Mouse (Mus musculus) intestine, embryonic 16.5 days (tissue): ENCODE measurements around the gene Sult2a5. TPM values are rescaled to one million over a fixed set of nuclear protein-coding genes. Genes with fewer than 3 reads are reported as not detected.

Source experiments
- ATAC-seq: fragments of 200-750 bp; cut with Nextera tagmentation; 2 replicates; pipeline ENCODE4 v1.8.0; 2017; ENCODE audit warnings: moderate TSS enrichment, moderate library complexity
- H3K27ac ChIP-seq: fragments of 300-500 bp; sonication (generic); 2 replicates; pipeline ENCODE4 v1.5.1; 2014; ENCODE audit warnings: mild to moderate bottlenecking, low read length
- H3K27me3 ChIP-seq: fragments of 300-500 bp; sonication (generic); replicated peaks from 2 replicates; pipeline ENCODE4 v1.6.1; 2014; ENCODE audit warnings: low read length, control low read depth, mixed read lengths; ENCODE audit not compliant: control insufficient read depth, insufficient read depth
- H3K36me3 ChIP-seq: fragments of 300-500 bp; sonication (generic); 2 replicates; pipeline ENCODE4 v1.6.1; 2014; ENCODE audit warnings: low read length, control low read depth; ENCODE audit not compliant: control insufficient read depth, insufficient read depth
- H3K4me1 ChIP-seq: fragments of 300-500 bp; sonication (generic); 2 replicates; pipeline ENCODE4 v1.6.1; 2014; ENCODE audit warnings: low read length, control low read depth, mixed read lengths; ENCODE audit not compliant: control insufficient read depth, insufficient read depth
- H3K4me2 ChIP-seq: fragments of 300-500 bp; sonication (generic); 2 replicates; pipeline ENCODE4 v1.6.1; 2014; ENCODE audit warnings: low read depth, low read length, control low read depth
- H3K4me3 ChIP-seq: fragments of 300-500 bp; sonication (generic); 2 replicates; pipeline ENCODE4 v1.5.1; 2014; ENCODE audit warnings: mild to moderate bottlenecking, low read length
- H3K9ac ChIP-seq: fragments of 300-500 bp; sonication (generic); 2 replicates; pipeline ENCODE4 v1.6.1; 2014; ENCODE audit warnings: low read depth, low read length
- H3K9me3 ChIP-seq: fragments of 300-500 bp; sonication (generic); 2 replicates; pipeline ENCODE4 v1.6.1; 2016; ENCODE audit warnings: low read length, control low read depth; ENCODE audit not compliant: control insufficient read depth
- polyA plus RNA-seq: library from polyadenylated mRNA; unstranded; fragments of >200 nt; fragmentation: Nextera tagmentation; extraction: Ambion mirVana; gene quantifications from 2 replicates; pipeline ENCODE4 v1.2.1, GENCODE M21; 2015

Gene Sult2a5
- not detected in 2 replicates for polyA plus RNA-seq

DNA sequence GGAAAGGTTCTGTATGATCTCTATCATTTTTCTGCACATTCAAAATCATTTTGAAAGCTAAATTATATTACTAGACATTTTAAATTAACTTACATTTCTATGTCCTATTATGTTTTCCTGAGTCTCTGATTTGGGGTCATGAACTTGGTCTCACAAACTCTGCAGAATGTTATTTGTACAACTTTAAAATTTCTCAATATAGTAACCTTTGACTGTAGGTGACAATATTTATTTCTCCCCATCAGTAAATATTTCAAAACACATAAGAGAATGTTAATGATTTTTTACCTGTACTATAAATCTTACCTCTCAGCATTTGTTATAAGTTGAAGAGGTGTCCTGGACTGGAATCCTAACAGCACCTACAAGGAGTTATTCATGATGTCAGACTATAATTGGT, at the start of gene Sult2a5:
Gene Sult2a5 (plus strand): TSS at position 301 of the 400 bp plus-strand sequence.
- Histone ChIP-seq H3K27me3 (no peaks in the 10 kb centered on the region), H3K4me2 (no peak within 1 kb of the TSS), H3K9ac (no peak within 1 kb of the TSS), H3K4me1 (no peaks in the 10 kb centered on the region), H3K9me3 (no peaks in the 10 kb centered on the region), H3K4me3 (no peak within 1 kb of the TSS), H3K36me3 (no peaks in the 10 kb centered on the region), H3K27ac (no peak within 1 kb of the TSS)
- ATAC-seq = no peak

Other genes with a start within 250 kb of the Sult2a5 start
- not detected in 2 replicates for gene Cabp5, start 225.8 kb upstream of the Sult2a5 start, polyA plus RNA-seq
- not detected in 2 replicates for gene Bsph1, start 173.1 kb upstream of the Sult2a5 start, polyA plus RNA-seq
- not detected in 2 replicates for gene Bsph2, start 52.9 kb upstream of the Sult2a5 start, polyA plus RNA-seq
- not detected in 2 replicates for gene Sult2a2, start 109.5 kb downstream of the Sult2a5 start, polyA plus RNA-seq
- 0.17 TPM in 1 of 2 replicates, not detected in the other for gene Sult2a1, start 213.4 kb downstream of the Sult2a5 start, polyA plus RNA-seq